ENCODE assay signal across 25 mouse cellular contexts in the genomic region with DNA sequence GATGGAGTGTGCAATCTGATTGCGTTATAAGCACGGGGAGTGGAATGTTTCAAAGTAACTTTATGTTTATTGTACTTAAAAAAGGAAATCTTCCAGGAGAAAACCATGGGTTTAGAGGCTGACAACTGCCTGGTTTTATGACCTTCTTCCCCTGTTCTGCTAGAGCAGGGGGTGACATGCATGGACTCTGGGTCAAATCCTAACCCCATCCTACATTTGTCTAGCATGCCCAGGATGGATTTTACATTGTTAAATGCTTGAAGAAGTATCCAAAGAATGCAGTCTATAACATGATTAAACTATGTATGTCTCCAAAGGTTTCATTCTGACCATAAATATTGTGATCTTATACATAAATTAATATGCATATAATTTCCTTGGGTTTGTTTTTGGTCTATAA. TPM values are rescaled to one million over a fixed set of nuclear protein-coding genes. Genes with fewer than 3 reads are reported as not detected.
"Had no signal": no experiment of that assay in that cellular context is flagged by ENCODE, and none has a peak within 500 bp of the region (broad histone marks: within the 10 kb centered on the region; RNA-seq: fewer than 3 reads in every experiment).

No protein-coding gene starts in this region.

- H3K27ac ChIP-seq: heart, adult 2 months; heart, embryonic 13.5 days; heart, embryonic 15.5 days; hindbrain, embryonic 13.5 days; hindbrain, embryonic 15.5 days; hindbrain, postnatal 0 days; limb, embryonic 13.5 days; limb, embryonic 15.5 days; liver, embryonic 12.5 days; liver, embryonic 14.5 days had no signal

- DNase-seq: forebrain, postnatal 0 days; gastrocnemius, postnatal 14 days; gastrocnemius, postnatal 36 days; heart, adult 11 months; heart, adult 2 months; heart, postnatal 14 days; heart, postnatal 36 days; kidney, adult 11 months; kidney, adult 8-10 months; layer of hippocampus, adult 9-11 months; layer of hippocampus, postnatal 36 days; left cerebral cortex, postnatal 4 days had no signal

- H3K4me3 ChIP-seq: heart, adult 2 months; heart, embryonic 13.5 days; heart, embryonic 15.5 days; hindbrain, embryonic 13.5 days; hindbrain, embryonic 15.5 days; limb, embryonic 13.5 days; limb, embryonic 15.5 days; liver, embryonic 12.5 days had no signal

- H3K4me1 ChIP-seq: heart, embryonic 13.5 days; heart, embryonic 15.5 days; hindbrain, embryonic 13.5 days; hindbrain, embryonic 15.5 days; limb, embryonic 13.5 days; limb, embryonic 15.5 days; liver, embryonic 12.5 days had no signal

- H3K4me2 ChIP-seq: heart, embryonic 11.5 days; heart, embryonic 13.5 days; heart, embryonic 15.5 days; hindbrain, embryonic 13.5 days; hindbrain, embryonic 15.5 days; limb, embryonic 13.5 days; limb, embryonic 15.5 days; liver, embryonic 12.5 days had no signal

- H3K36me3 ChIP-seq: heart, embryonic 15.5 days; hindbrain, embryonic 13.5 days; liver, embryonic 12.5 days had no signal

- ATAC-seq: forebrain, postnatal 0 days; hindbrain, postnatal 0 days; intestine, embryonic 16.5 days; liver, embryonic 12.5 days had no signal

- H3K9me3 ChIP-seq: heart, embryonic 13.5 days; heart, embryonic 15.5 days; hindbrain, embryonic 13.5 days; hindbrain, embryonic 15.5 days; limb, embryonic 13.5 days; limb, embryonic 15.5 days; liver, embryonic 12.5 days had no signal

- H3K27me3 ChIP-seq: heart, embryonic 13.5 days; heart, embryonic 15.5 days; hindbrain, embryonic 13.5 days; hindbrain, embryonic 15.5 days; limb, embryonic 13.5 days; limb, embryonic 15.5 days; liver, embryonic 12.5 days had no signal

- H3K9ac ChIP-seq: forebrain, postnatal 0 days; heart, embryonic 13.5 days; heart, embryonic 15.5 days; hindbrain, embryonic 13.5 days; hindbrain, embryonic 15.5 days; limb, embryonic 13.5 days; limb, embryonic 15.5 days; liver, embryonic 12.5 days; liver, embryonic 14.5 days had no signal

RNA-seq across cellular contexts. Expression of gene Fam196a, which starts 38.8 kb away (rescaled TPM):
- polyA plus RNA-seq: heart, adult 2 months; large intestine, adult 2 months; liver, adult 2 months; liver, embryonic 14.5 days had no signal
